Mouse (Mus musculus) R1 (cell line): ENCODE data around the gene Stox2.
A peak's percentile ranks its signal among the peaks of the same experiment; 100 is the strongest.

Source experiments
- DNase-seq: peaks from one replicate; pipeline ENCODE4 v3.0.0-alpha.2; 2018; ENCODE audit warnings: low read depth, low spot score

Gene Stox2

DNA sequence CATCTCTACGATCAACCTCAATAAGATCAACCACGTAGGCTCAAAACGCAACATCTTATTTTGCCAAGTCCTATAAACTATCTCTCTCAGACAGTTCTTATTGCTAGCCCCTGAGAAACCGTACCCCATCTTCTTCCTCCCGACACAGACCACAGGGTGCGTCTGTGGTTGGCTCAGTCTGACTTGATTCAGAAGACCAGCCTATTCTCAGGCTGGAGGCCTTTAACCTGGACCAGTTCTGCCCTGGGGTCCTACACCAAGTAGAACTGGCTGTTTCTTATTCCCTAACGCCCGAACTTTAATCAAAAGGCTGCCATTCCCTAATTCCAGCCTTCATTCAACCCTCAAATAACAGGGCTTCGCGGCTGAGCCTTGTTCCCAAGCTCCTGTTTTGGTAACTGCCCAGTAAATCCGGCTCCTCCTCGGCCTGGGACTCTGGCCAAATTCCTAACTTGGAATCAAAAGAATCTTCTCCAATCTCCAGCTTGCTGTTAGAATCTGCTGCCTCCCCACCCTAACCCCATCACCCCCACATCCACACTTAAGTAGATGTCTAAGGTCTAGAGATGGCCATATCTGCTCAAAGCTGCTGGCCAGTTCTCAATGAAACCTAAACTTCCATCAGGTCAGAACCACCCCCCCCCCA, 91.5 kb downstream of the Stox2 start:
- DNase-seq, result no peak

DNA sequence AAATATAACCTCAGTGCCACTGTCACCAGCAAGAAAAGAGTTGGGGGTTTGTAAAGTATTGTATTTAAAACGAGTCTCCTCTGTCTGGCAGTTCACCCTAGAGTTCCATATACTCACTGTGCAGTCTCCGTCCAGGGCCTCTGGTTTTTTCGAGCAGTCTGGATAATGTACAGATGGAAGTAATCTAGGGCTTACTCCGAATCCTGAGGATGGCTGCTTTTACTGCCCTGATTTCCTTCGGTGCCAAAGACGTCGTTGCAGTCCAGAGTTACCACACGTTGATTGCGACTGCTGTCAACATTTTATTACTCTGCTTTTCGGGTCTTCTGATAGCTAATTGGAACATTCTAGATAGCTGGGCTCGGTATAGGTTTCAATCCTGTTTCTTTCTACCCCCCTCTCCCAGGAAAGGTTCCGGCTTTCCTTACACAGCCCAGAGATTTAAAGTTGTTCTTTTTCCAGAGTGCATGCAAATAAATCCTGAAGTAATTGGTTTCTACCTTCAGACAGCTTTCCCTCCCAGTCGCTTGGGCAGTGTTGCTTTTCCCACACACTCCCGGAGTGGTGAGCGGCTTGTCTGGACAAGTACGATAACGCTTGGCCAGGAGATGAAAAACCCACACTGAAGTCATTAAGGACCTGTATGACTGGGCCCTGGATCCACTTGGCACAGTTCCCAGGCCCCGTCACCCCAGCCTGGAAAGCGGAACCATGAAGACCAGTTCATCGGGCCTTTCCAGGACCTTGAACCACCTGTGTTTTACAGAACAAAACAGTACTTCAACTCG, 94.1 kb downstream of the Stox2 start:
- DNase-seq, result no peak

- no peak for DNase-seq
Observed at GRCm38 (mm10) chr8:47349082-47349481, 97.1 kb downstream of the Stox2 start.

DNA sequence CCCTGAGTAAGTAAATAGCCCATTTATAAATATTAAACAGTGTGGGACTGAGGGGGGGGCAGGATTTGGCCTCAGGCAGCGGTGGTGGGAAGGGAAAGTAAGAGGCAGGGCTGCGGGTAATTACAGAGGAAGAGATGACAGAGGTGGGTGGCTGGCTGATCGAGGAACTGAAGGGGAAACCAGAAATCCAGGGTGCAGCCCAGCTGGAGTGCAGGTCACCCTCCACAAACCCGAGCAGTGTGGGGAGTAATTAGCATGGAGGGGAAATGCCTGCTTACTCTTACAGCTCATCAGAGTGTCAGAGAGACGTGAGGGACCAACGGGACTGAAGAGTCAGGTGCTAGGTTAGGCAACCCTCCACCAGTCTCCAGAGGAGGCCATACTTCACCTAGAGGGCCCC, 98.4 kb downstream of the Stox2 start:
- no peak for DNase-seq

- no peak for DNase-seq
Observed at GRCm38 (mm10) chr8:47345772-47346103, 100.4 kb downstream of the Stox2 start.

DNA sequence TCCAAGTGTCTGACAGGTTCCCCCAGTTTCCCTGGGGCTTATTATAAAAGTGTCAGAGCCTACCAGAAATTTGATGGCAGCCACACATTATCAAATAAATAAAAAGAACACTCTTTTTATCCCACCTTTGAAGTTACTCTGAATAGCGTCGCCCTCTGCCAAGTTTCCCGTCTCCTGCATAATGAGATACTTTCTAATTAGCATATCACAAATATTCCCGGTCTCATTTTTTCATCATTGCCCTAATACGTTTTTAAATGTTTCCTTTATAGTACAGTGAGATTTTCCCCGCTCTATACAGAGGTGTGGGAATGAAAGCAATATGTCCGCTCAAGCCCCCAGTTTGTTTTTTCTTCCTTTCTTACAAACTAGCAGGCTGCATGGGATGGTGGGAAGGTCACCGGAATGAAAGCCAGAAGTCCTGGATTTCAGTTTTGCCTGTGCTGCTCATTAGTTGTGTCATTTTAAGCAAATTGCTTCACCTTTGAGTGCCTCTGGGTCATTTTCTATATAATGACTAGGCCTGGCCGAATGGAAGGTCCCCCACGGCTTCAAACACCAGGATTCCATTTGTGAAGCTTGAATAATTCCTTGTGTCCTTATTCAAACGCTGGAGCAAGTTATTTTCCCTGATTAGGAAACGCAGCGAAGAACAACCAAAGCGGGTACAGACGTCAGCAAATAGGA, 100.9 kb downstream of the Stox2 start:
- no peak for DNase-seq

- no peak for DNase-seq
Observed at GRCm38 (mm10) chr8:47341474-47341873, 104.7 kb downstream of the Stox2 start.

GRCm38 (mm10) chr8:47338691-47339323, 107.4 kb downstream of the Stox2 start:
- DNase-seq, result peak; percentile 90

GRCm38 (mm10) chr8:47336433-47336832, 109.7 kb downstream of the Stox2 start:
- DNase-seq, result peak; percentile 93

DNA sequence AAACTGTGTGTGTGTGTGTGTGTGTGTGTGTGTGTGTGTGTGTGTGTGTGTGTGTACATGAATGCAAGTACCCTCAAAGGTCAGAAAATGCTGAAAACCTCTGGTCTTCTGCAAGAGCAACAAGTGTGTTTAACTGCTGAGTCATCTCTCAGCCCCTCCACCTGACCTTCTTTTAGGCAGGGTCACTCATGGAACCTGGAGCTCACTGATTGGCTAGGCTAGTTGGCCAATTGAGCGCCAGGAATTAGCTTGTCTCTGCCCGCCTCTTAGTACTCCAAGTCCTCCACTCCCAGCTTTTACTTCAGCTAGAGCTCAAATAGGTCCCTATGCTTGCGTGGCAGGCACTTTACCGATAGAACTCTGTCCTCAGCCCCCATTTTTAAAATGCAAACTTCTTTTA, 110.2 kb downstream of the Stox2 start:
- DNase-seq, result peak; percentile 98

DNA sequence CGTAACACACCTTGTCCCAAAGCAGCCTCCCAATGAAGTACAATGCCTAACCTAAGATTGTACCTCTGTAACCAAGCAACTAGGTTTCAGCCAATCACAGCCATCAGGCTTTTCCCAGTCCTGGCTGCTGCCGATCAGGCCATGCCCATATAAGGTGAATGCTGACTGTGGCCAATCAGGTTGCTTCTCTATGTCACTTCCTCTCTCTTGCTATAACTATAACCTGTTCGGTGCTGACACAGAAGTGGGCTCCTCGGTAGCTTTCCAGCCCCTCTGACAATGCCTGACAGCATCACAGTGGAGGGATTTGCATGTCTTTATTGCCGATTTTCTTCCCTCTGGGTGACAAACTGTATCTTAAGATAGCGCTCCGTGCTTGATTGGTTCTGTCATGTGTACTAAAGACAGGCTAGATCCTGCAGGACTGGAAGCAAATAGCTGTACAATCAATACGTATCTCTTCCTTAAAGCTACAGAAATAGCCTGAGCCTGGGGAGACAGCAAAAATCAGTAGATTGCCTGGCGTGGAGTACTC, 111.9 kb downstream of the Stox2 start:
- peak; percentile 98 for DNase-seq

GRCm38 (mm10) chr8:47332941-47333340, 113.2 kb downstream of the Stox2 start:
- DNase-seq, result no peak

DNA sequence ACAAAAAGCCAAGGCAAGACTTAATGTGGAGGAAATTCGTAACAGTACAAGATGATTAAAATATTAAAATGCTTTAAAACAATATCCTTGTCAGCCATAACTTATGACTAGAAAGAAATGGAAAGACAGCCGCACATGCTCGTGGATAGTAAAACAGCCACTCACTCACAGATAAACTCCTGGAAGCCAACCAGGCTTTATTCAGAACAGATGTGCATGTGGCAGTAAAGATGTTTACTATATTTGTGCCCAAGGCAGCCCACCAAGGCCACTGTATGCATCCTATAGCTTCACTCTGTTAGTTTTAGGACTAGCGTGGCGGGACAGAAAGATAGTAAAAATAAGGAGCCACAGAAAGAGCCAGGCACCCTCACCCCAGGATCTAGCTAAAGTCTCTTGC, 115.2 kb downstream of the Stox2 start:
- DNase-seq, result no peak

DNA sequence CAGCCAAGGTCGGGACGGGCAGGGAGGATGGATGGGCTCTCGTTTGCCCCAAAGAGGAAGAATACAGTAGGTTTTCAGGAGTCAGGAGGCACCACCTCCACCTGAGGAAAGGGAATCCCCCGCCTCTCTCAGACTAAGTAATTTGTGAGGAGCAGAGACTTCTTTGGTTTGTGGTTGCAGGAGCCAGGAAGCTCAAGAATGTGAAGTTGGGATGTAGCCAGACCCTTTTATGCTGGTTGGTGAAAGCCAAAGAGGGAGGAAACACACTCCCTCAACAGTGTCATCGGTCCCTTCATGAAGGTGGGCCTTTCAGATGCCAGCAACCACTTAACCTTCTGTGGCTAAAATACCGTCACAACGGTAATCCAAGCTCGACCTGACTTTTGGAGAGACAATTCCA, 119.8 kb downstream of the Stox2 start:
- DNase-seq, result no peak

GRCm38 (mm10) chr8:47324117-47324820, 121.9 kb downstream of the Stox2 start:
- peak; percentile 91 for DNase-seq

DNA sequence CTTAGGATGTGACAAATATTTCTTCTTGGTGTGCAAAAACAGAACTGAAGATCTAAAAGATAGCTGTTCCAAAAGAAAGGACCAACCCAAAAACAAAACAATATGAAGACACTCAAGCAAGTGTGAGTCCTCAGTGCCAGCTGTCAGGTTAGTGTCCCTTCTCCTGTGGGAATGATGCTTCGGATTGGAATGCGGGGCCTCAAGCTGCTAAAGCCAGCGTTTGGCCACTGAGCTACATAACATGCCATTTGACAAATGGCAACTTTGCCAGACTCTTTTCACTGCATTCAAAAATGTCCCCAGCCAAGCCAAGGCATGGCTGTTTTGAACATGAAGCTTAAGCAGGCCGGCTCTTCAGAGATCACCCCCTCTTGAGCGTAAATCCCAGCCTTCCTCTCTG, 124.9 kb downstream of the Stox2 start:
- no peak for DNase-seq

DNA sequence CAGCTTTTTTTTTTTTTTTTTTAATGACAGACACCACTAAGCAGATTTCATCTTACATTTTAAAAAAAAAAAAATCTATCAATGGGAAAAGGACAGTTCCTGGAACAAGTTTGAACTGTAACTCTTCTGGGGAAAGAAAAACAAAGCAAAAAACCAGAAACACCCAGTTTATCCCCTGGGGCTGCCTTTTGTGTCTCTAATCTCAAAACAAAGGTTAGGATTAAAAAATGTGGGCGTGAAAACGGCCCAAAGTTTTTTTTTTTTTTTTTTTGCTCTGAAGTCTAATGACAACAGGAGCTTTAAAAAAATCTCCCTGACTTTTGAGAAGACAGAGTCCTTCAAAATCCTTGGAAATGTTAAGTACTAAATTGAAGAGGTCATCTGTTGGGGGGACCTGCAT, 125.5 kb downstream of the Stox2 start:
- peak; percentile 77 for DNase-seq

DNA sequence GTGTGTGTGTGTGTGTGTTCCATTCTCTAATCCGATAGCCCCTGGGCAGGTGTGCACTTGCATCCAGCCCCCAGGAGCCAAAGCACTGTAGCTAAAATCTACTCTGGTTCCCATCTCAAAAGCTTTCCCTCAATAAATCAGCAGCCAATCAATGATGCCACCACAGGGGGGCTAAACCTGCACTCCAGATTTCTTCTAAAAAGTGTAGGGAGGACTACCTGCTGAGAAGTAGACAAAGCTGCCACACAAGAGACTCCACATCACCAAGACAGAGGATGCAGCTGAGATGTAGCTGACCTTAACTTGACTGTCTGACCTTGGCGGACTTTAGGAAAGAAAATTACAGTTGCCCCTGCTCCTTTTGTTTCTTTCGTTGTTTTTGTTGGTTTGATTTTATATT, 127.7 kb downstream of the Stox2 start:
- peak; percentile 93 for DNase-seq

- DNase-seq, result peak; percentile 79
Observed at GRCm38 (mm10) chr8:47308176-47308575, 138.0 kb downstream of the Stox2 start.

DNA sequence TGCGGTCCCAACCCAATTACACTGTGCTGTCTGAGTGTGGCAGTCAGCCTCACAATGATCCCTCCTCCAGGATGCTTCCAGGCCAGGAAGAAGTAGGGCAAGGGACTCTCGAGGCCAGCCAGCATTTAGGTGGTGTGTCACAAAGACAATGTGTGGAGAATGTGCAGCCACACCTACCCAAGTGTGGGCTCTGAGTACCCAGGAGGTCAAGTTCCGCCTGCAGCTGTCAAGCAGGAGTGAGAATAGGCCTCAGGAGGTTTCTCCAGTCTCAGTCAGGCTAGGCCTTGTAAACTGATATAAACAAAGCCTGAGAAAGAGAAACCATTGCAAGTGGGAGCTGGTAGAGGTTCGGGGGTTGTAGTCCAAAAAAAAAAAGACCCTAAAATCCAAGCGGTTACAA, 139.8 kb downstream of the Stox2 start:
- peak; percentile 43 for DNase-seq

GRCm38 (mm10) chr8:47305880-47306279, 140.3 kb downstream of the Stox2 start:
- no peak for DNase-seq
